Mouse (Mus musculus): ENCODE results near the gene Ccdc13.

Gene Ccdc13

GRCm38 (mm10) chr9:121838829-121839621 is at the start of gene Ccdc13:
Gene Ccdc13, minus strand, starts transcription at chr9:121839461.
- DNase-seq (ENCODE audit: low read depth, low spot score) = peak; percentile 72

GRCm38 (mm10) chr9:121882015-121882457 is 42.8 kb upstream of the Ccdc13 start:
- DNase-seq (ENCODE audit: low read depth, low spot score) = no peak

- DNase-seq (ENCODE audit: low read depth, low spot score) = no peak
These were observed 42.0 kb upstream of the Ccdc13 start for GRCm38 (mm10) chr9:121881301-121881700.

- peak; percentile 46 for DNase-seq (ENCODE audit: low read depth, low spot score)
These were observed 41.6 kb upstream of the Ccdc13 start for GRCm38 (mm10) chr9:121880840-121881239.

- DNase-seq (ENCODE audit: low read depth, low spot score) = peak; percentile 48
These were observed 37.9 kb upstream of the Ccdc13 start for GRCm38 (mm10) chr9:121877052-121877740.

GRCm38 (mm10) chr9:121873578-121873977 is 34.3 kb upstream of the Ccdc13 start:
- DNase-seq (ENCODE audit: low read depth, low spot score) = no peak

- no peak for DNase-seq (ENCODE audit: low read depth, low spot score)
These were observed 32.9 kb upstream of the Ccdc13 start for GRCm38 (mm10) chr9:121872062-121872683.

GRCm38 (mm10) chr9:121869973-121870515 is 30.8 kb upstream of the Ccdc13 start:
- no peak for DNase-seq (ENCODE audit: low read depth, low spot score)

GRCm38 (mm10) chr9:121869432-121869831 is 30.2 kb upstream of the Ccdc13 start:
- no peak for DNase-seq (ENCODE audit: low read depth, low spot score)

- no peak for DNase-seq (ENCODE audit: low read depth, low spot score)
These were observed 29.0 kb upstream of the Ccdc13 start for GRCm38 (mm10) chr9:121868236-121868635.

- no peak for DNase-seq (ENCODE audit: low read depth, low spot score)
These were observed 28.4 kb upstream of the Ccdc13 start for GRCm38 (mm10) chr9:121867632-121868031.

- DNase-seq (ENCODE audit: low read depth, low spot score) = no peak
These were observed 26.3 kb upstream of the Ccdc13 start for GRCm38 (mm10) chr9:121865425-121866008.

- DNase-seq (ENCODE audit: low read depth, low spot score) = no peak
These were observed 25.6 kb upstream of the Ccdc13 start for GRCm38 (mm10) chr9:121864837-121865236.

- no peak for DNase-seq (ENCODE audit: low read depth, low spot score)
These were observed 21.7 kb upstream of the Ccdc13 start for GRCm38 (mm10) chr9:121860921-121861320.

GRCm38 (mm10) chr9:121859345-121859744 is 20.1 kb upstream of the Ccdc13 start:
- DNase-seq (ENCODE audit: low read depth, low spot score) = no peak

- DNase-seq (ENCODE audit: low read depth, low spot score) = no peak
These were observed 18.9 kb upstream of the Ccdc13 start, which contains the start of gene Higd1a for GRCm38 (mm10) chr9:121858153-121858488. Gene Higd1a, minus strand, starts transcription at chr9:121858362.

- peak; percentile 89 for DNase-seq (ENCODE audit: low read depth, low spot score)
These were observed 18.4 kb upstream of the Ccdc13 start for GRCm38 (mm10) chr9:121857474-121858152.

GRCm38 (mm10) chr9:121856649-121857416 is 17.6 kb upstream of the Ccdc13 start:
- DNase-seq (ENCODE audit: low read depth, low spot score) = no peak

- no peak for DNase-seq (ENCODE audit: low read depth, low spot score)
These were observed 15.0 kb upstream of the Ccdc13 start for GRCm38 (mm10) chr9:121854246-121854645.

- no peak for DNase-seq (ENCODE audit: low read depth, low spot score)
These were observed 8.6 kb upstream of the Ccdc13 start for GRCm38 (mm10) chr9:121847842-121848241.
